Mouse (Mus musculus): ENCODE measurements around the gene Fam98c. TPM values are rescaled to one million over a fixed set of nuclear protein-coding genes. Genes with fewer than 3 reads are reported as not detected.

The Fam98c gene
- total RNA-seq, 1 experiment = 20.8 TPM

DNA sequence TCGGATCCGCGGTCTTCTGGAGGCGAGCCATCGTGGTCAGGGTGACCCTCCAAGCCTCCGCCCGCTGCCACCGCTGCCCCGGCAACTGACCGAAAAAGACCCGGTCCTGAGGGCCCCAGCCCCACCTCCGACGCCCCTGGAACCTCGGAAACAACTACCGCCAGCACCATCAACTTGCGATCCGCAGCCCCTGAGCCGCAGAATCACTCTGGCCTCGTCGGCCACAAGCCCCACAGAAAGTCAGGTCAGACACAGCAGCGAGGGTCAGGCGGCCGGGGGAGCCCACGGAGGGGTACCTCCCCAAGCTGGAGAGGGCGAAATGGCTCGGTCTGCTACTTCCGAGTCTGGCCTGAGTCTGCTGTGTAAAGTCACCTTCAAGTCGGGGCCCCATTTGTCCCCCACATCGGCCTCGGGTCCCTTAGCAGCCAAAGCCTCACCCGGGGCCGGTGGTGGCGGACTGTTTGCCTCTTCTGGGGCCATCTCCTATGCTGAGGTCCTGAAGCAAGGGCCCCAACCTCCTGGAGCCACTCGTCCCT, 15.6 kb upstream of the Fam98c start:
- Histone ChIP-seq H3K36me3 (ENCODE audit: control insufficient read depth, insufficient read depth, low read length, poor library complexity, severe bottlenecking) (peaks cover 33% of the 10 kb centered on the region), H3K27ac (ENCODE audit: insufficient read depth, low read depth, low read length, poor library complexity, severe bottlenecking) (no peak overlapping the region), H3K9ac (ENCODE audit: insufficient read depth, low read depth, low read length, poor library complexity, severe bottlenecking) (peak overlapping the region; percentile 47; the same call in 1 of the 2 replicates), H3K9me3 (ENCODE audit: control insufficient read depth, insufficient read depth, low read depth, low read length) (no peaks in the 10 kb centered on the region), H3K4me3 (ENCODE audit: insufficient read depth in 1 of 2, low read depth in 1 of 2, low read length in 2 of 2, poor library complexity in 1 of 2, severe bottlenecking in 1 of 2) (peak overlapping the region; percentile 35 to 99; a peak in 3 of 4 replicates), H3K4me1 (ENCODE audit: control insufficient read depth in 2 of 2, insufficient read depth in 2 of 2, low read length in 2 of 2, poor library complexity in 1 of 2) (peaks cover 4 to 25% of the 10 kb centered on the region in 2 experiments; a peak in 3 of 4 replicates)
- in situ Hi-C loops (cut with MboI; ENCODE audit: low sequenced_read_pairs in 2 of 2, unreplicated experiment in 2 of 2) = no loop called here
- DNase-seq (ENCODE audit: low read depth, low spot score) = no peak
- TF ChIP-seq ZC3H11A (IDR thresholded peaks at IDR 0.05; ENCODE audit: borderline replicate concordance, low read depth, low read length) (no peak), HCFC1 (IDR thresholded peaks at IDR 0.05; ENCODE audit: borderline replicate concordance, insufficient read depth, low read length) (no peak), MAFK (IDR thresholded peaks at IDR 0.05; ENCODE audit: insufficient read depth, low read depth, low read length) (no peak), ZNF384 (IDR thresholded peaks at IDR 0.05; ENCODE audit: low read depth, low read length) (no peak), CHD2 (IDR thresholded peaks at IDR 0.05; ENCODE audit: low read depth, low read length) (no peak)

DNA sequence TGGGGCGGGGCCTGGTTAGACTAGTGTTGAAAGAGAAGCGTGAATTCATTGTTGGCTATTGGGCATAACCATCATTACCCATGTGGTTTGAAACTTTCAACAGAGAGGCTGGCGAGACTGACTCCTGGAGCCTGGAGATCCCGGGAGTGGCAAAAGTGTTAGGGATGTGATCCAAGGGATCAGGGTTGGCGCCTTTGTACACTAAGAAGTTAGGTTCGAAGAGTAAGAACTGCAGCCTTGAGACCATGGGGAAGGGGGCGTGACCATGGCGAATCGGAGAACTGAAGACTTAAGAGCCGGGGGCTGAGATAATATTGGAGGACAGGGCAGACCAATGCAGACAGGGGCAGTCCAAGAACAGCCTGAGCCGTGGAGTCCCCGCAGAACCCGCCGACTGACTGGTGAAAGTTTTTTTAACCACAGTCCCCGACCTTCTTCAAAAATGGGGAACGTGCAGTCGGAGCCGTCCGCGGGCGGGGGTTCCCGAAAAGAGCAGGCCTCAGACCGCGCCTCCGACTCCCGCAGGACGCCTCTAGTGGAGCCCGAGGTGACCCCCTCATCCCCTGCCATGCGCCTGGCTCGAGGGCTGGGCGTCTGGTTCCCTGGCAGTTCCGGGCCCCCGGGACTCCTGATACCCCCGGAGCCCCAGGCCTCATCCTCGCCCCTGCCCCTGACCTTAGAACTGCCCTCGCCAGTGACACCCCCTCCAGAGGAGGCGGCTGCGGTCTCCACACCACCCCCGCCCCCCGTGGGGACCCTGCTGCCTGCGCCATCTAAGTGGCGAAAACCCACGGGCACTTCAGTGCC, 14.9 kb upstream of the Fam98c start:
- no peak for TF ChIP-seq HCFC1 (IDR thresholded peaks at IDR 0.05; ENCODE audit: borderline replicate concordance, insufficient read depth, low read length)
- TF ChIP-seq MAFK (IDR thresholded peaks at IDR 0.05; ENCODE audit: insufficient read depth, low read depth, low read length) = no peak
- TF ChIP-seq CHD2 (IDR thresholded peaks at IDR 0.05; ENCODE audit: low read depth, low read length) = no peak
- TF ChIP-seq ZNF384 (IDR thresholded peaks at IDR 0.05; ENCODE audit: low read depth, low read length) = no peak
- no peak for TF ChIP-seq ZC3H11A (IDR thresholded peaks at IDR 0.05; ENCODE audit: borderline replicate concordance, low read depth, low read length)
- peak overlapping the region; percentile 71 to 99 for H3K4me3 ChIP-seq (ENCODE audit: insufficient read depth in 1 of 2, low read depth in 1 of 2, low read length in 2 of 2, poor library complexity in 1 of 2, severe bottlenecking in 1 of 2)
- H3K4me1 ChIP-seq (ENCODE audit: control insufficient read depth in 2 of 2, insufficient read depth in 2 of 2, low read length in 2 of 2, poor library complexity in 1 of 2) = peaks cover 4 to 25% of the 10 kb centered on the region in 2 experiments; a peak in 3 of 4 replicates
- in situ Hi-C loops (cut with MboI; ENCODE audit: low sequenced_read_pairs in 2 of 2, unreplicated experiment in 2 of 2) = no loop called here
- H3K9me3 ChIP-seq (ENCODE audit: control insufficient read depth, insufficient read depth, low read depth, low read length) = no peaks in the 10 kb centered on the region
- H3K36me3 ChIP-seq (ENCODE audit: control insufficient read depth, insufficient read depth, low read length, poor library complexity, severe bottlenecking) = peaks cover 27% of the 10 kb centered on the region
- DNase-seq (ENCODE audit: low read depth, low spot score) = no peak
- no peak overlapping the region for H3K27ac ChIP-seq (ENCODE audit: insufficient read depth, low read depth, low read length, poor library complexity, severe bottlenecking)
- peak overlapping the region; percentile 47; the same call in 1 of the 2 replicates for H3K9ac ChIP-seq (ENCODE audit: insufficient read depth, low read depth, low read length, poor library complexity, severe bottlenecking)

DNA sequence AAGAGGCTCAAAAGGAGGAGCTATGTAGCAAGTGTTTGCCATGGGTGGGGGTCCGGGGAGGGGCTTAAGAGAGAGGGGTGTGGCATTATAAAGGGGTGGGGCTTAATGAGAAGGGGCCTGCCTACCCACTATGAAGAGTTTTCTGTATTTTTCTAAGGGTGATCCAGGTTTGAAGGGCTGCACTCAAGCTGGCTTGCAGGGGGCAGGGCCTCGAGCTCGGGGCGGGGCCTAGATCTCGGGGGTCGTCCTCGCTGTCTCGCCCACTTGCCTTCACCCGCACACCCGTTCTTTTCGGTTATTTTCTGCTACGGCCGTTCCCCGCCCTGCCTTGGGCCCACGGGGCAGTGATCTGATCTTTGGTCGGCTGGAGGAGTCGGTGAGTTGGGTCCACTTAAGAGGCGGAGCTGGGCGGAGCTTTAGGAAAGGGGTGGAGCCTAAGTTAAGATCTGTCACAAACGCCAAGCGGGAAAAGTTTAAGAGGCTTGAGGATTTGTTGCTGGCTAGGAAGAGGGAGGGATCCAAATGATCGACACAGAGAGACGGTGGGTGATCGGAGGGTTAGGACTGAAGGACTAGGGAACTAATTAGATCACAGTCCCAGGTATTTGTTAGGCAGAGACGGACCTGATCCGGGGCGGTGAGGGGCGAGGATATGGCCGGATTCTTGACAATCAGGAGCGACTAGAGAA, 14.2 kb upstream of the Fam98c start, which contains the start of the genes Ggn and Spred3:
TSS of gene Ggn (plus strand) at position 145 of the 689 bp plus-strand sequence.
TSS of gene Spred3 (minus strand) at position 346 of the 689 bp plus-strand sequence.
- Histone ChIP-seq H3K27ac (ENCODE audit: insufficient read depth, low read depth, low read length, poor library complexity, severe bottlenecking) (peak within 1 kb of the TSS; percentile 62), H3K4me1 (ENCODE audit: control insufficient read depth in 2 of 2, insufficient read depth in 2 of 2, low read length in 2 of 2, poor library complexity in 1 of 2) (peaks cover 4 to 25% of the 10 kb centered on the region in 2 experiments; a peak in 3 of 4 replicates), H3K9ac (ENCODE audit: insufficient read depth, low read depth, low read length, poor library complexity, severe bottlenecking) (peak within 1 kb of the TSS; percentile 74), H3K4me3 (ENCODE audit: insufficient read depth in 1 of 2, low read depth in 1 of 2, low read length in 2 of 2, poor library complexity in 1 of 2, severe bottlenecking in 1 of 2) (peak within 1 kb of the TSS; percentile 71 to 99), H3K36me3 (ENCODE audit: control insufficient read depth, insufficient read depth, low read length, poor library complexity, severe bottlenecking) (peaks cover 20% of the 10 kb centered on the region), H3K9me3 (ENCODE audit: control insufficient read depth, insufficient read depth, low read depth, low read length) (no peaks in the 10 kb centered on the region)
- in situ Hi-C loops (cut with MboI; ENCODE audit: low sequenced_read_pairs in 2 of 2, unreplicated experiment in 2 of 2) = no loop called here
- TF ChIP-seq ZNF384 (IDR thresholded peaks at IDR 0.05; ENCODE audit: low read depth, low read length) = no peak
- no peak for TF ChIP-seq MAFK (IDR thresholded peaks at IDR 0.05; ENCODE audit: insufficient read depth, low read depth, low read length)
- no peak for TF ChIP-seq CHD2 (IDR thresholded peaks at IDR 0.05; ENCODE audit: low read depth, low read length)
- TF ChIP-seq HCFC1 (IDR thresholded peaks at IDR 0.05; ENCODE audit: borderline replicate concordance, insufficient read depth, low read length) = no peak
- TF ChIP-seq ZC3H11A (IDR thresholded peaks at IDR 0.05; ENCODE audit: borderline replicate concordance, low read depth, low read length) = no peak
- DNase-seq (ENCODE audit: low read depth, low spot score) = no peak

Data from ES-E14 (cell line).